Mouse (Mus musculus) CD4-positive, CD25-positive, alpha-beta regulatory T cell, adult 2 months (primary cell): Measurements from ENCODE around the gene Ccdc185.

Experiments
- DNase-seq: peaks from one replicate; pipeline ENCODE4 v3.0.0-alpha.2; 2012; ENCODE audit warnings: low read depth, low spot score

The Ccdc185 gene

GRCm38 (mm10) chr1:182747081-182747480, 1.9 kb downstream of the Ccdc185 start:
- DNase-seq: no peak

DNA sequence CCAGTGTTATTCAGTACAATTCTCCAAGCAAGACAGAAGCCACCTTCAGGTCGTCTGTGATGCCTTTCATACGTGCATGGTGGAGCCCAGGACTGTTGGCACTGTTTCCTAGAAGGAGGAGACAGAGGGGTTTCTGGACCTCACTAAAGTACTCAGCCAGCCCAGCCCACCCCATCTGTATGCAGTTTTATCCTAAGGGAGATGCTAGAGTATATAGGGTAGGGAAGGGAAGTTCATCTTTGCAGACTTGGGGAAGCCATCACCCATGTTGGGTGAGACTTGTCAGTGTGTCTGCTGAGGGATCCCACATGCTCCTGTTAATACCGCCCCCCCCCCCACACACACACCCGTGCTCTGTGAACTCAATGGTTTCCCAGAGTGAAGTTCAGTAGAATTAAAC, 13.1 kb downstream of the Ccdc185 start:
- DNase-seq: no peak

GRCm38 (mm10) chr1:182732695-182733094, 16.3 kb downstream of the Ccdc185 start:
- no peak for DNase-seq

- no peak for DNase-seq
Observed at GRCm38 (mm10) chr1:182729002-182729401, 20.0 kb downstream of the Ccdc185 start.

DNA sequence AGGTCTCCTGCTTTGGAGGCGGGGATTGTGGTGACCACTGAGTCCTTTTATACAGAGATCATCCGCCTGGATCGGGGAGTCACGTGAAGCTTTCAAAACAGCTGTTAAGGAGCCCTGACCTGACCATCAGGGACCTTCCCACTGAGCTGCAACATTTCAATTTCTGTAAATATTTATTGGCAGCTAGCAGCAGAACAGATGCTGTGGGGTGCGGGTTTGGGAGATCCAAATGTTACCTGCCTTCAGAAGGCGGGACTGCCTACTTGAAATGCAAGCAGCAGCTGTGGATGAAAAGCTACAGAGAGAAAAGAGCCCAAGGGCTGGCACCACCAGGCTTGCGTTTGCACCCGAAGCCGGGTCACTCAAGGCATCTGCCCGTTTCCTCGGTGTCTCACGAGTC, 21.4 kb downstream of the Ccdc185 start:
- no peak for DNase-seq

- DNase-seq: no peak
Observed at GRCm38 (mm10) chr1:182714236-182714935, 34.6 kb downstream of the Ccdc185 start.

GRCm38 (mm10) chr1:182711360-182711933, 37.5 kb downstream of the Ccdc185 start:
- no peak for DNase-seq

DNA sequence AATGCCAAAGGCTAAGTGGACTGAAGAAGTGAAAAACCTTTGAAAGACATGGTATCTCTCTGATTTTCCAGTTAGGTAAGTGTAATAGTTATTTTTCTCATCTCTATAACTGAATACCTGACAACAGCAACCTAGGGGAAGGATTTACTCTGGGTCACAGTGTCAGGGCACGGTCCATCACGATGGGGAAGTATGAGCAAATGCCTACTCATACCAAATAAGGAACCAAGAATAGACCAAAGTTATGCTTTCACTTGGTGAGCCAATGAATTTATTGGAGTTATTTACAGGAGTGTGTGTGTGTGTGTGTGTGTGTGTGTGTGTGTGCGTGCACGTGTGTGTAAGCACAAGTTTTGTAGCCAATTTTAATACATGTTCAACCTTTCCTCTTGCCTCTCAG, 41.5 kb downstream of the Ccdc185 start:
- no peak for DNase-seq

DNA sequence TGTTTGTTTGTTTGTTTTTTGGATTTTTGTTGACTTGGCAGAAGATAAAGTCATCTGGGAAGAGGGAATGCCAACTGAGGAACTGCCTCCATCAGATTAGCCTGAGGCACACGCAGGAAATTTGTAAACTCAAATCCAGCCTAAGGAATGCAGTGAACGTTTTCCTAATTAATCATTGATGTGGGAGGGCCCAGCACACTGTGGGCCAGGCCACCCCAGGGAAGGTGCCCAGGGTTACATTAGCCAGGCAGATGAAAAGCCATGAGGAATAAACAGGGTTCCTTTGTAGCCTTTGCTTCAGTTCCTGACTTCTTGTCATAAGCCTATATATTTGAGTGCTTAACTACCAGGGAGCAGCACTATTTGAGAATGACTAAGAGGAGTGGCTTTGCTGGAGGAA, 44.1 kb downstream of the Ccdc185 start:
- DNase-seq: no peak

- no peak for DNase-seq
Observed at GRCm38 (mm10) chr1:182699392-182700347, 49.3 kb downstream of the Ccdc185 start.
